Mouse (Mus musculus) embryonic fibroblast, embryonic 13.5 days (primary cell): ENCODE data around the gene Gfer.

Source experiments
- CTCF ChIP-seq: IDR thresholded peaks from 2 replicates; pipeline ENCODE4 v1.5.1; 2011; ENCODE audit warnings: mild to moderate bottlenecking, control low read depth, low read length, moderate library complexity, borderline replicate concordance; ENCODE audit not compliant: insufficient read depth
- POLR2A ChIP-seq: IDR thresholded peaks from 2 replicates; pipeline ENCODE4 v1.6.1; 2011; ENCODE audit warnings: low read depth, mild to moderate bottlenecking, control low read depth, low read length, moderate library complexity

GRCm38 (mm10) chr17:24708646-24709045 lies 12.7 kb upstream of the Gfer start:
- TF ChIP-seq POLR2A, result no peak
- no peak for TF ChIP-seq CTCF
